Mouse (Mus musculus) v-Abl transformed pro-B cells (cell line): ENCODE data around the gene Ccdc136.

ENCODE experiments used
- in situ Hi-C, 2 experiments: fragments of 400-800 bp; cut with MboI; formaldehyde crosslinking; loops; one replicate each; pipeline ENCODE4 v1.15.1; 2025; ENCODE audit not compliant: unreplicated experiment in 2 of 2

Gene Ccdc136

DNA sequence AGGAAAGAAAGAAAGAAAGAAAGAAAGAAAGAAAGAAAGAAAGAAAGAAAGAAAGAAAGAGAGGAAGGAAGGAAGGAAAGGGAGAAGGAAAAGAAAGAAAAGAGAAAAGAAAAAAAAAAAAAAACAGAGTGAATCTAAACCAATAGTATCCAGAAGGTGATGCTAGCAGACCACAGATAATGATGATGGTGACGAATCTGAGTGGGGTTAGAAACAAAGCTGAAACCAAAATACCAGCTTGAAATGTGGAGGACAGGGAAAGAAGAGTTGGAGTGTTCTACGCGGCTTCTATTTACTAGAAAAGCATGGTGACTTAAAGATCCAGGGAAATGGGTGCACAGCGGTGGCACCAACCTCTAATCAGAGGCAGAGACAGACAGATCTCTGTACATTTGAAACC, 4.3 kb upstream of the Ccdc136 start:
- in situ Hi-C loops, result no loop called here

DNA sequence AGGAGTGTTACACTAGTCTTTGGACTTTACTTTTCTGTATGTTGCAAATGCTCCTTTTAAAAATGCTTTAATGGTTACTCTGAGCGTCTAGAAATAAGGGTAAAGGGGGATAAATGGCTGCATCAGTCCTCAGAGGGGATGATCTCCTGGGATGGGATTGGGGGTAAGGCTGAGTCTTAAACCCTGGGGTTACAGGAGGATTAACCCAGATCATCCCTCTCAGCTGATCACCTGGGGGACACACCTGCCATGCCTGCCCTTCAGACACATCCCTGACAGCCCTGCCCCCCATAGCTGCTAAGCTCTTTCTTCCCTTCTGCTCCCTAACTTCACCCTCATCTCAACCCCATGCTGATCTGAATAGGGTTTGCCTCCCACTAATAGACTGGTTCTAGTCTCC, 1.8 kb upstream of the Ccdc136 start:
- in situ Hi-C loops, result no loop called here

DNA sequence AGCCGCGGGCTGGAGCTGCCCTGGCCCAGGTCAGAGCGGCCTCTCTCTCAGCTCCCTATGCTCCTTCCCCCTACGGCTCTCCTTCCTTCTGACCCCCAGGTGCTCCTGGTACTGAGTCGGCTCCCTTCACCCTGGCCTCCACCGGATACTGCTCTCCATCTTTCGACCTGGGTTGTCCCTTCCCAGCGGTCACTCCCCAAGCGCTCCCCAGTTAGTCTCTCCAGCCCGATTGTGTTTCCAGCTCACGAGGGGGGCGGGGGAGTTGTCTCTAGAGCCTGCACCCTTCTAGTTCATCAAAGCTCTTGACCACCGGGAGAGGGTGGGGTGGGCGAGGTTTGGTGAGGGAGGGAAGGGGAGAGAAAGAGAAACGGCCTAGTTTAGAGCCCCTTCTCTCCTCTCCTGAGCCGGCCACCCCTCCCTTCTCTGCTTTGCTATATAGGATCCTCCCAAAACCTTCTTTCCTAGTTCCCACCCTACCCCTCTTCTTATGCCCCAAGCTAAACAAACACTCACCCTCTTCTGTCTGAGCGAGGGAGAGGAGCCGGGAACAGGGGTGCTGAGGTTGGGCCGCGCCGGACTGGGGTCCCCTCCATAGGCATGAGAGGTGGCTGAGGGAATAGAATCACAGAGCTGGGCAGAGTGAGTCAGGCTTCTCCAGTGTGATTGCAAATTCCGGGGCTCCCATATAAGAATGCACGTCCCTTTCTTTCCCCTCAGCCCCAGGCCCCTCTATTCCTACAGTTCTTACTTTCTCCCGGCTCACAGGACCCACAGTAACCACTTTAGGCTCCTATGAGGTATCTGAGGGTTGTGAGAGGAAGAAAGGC, 818 bp downstream of the Ccdc136 start:
- in situ Hi-C loops, result no loop called here

DNA sequence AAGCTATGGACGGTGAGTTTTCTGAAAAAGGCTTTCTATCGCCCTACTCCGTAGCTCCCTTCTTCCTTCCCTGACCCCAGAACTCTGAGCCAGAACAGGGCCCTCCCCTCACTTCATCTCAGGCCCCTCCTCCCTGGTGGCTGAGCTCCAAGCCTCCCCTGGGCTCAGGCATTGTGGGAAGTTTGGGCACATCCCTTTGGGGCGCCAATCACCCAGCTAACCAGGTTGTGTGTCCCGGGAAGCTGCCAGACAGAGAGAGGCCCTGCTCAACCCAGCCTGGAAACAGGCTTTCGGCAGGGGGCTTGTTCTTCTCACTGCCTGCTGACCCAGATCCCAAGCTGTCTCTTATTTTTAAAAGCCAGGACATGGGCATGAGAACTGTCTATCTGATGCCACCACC, 1.5 kb downstream of the Ccdc136 start:
- in situ Hi-C loops, result no loop called here

DNA sequence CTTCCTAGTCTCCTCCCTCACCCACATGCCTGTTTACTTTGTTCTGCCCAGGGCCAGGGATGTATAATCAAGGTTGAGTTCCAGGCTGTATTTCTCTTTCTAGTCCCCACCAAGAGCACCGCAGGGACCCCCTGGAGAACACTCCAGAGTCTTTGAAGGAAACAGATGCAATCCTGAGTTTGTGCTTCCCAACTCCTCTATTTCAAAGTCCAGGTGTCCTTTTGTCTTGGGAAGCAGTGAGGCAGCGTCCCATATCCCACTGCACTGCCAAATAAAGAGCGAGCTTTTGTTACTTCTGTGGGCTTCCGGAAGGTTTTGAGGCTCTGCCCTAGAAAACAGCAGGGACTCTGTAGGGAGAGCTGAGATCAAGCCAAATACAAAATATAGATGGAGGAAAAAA, 3.7 kb downstream of the Ccdc136 start:
- in situ Hi-C loops, result no loop called here

DNA sequence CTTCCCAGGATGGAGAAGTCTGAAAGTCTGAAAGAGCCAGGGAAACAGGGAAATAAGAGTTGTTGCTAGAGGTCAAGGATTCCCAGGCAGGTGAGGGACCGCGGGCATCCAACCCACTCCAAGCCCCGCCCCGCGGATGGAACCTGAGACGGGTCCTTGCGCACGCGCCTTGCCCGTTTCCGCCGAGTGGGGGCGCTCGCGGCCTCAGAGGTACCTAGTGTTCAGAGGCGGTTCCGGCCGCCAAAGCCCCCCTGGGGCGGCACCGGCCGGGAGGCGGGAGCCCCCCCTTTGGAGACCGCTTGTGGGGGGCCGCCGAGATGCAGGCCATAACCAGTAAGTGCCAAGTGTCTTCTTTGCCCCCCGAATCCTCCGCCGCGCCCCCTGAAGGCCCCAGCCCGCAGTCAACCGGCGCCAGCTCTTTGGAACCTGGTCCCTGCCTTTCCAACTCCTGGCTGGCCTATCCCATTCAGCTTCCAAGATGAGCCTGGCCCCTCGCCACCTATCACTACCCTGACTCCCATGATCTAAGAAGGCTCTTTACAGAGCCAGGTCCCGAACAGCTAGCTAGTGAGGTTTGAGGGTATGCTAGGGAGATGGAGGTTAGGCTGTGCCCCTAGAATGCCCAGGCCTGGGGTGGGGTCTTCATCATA, 6.7 kb downstream of the Ccdc136 start:
- in situ Hi-C loops, result no loop called here

DNA sequence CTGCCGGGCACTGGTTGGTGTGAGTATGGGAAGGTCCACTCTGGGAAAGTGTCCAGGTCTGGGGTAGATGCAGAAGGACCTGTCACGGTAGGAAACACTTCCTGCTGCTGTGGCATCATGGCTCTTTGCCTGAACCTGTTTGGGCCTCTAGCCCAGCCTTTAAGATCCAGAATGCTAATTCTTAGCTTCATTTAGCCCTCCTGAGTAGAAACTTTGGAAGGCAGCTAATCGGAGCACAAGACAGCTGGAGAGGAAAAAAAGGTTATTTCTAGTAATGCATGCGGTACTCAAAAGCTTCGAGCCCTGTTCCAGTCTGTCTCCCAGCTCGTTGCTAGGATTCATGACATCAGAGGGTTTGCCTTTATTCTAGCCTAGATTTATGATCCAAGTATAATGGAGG, 10.3 kb downstream of the Ccdc136 start:
- in situ Hi-C loops, result no loop called here

DNA sequence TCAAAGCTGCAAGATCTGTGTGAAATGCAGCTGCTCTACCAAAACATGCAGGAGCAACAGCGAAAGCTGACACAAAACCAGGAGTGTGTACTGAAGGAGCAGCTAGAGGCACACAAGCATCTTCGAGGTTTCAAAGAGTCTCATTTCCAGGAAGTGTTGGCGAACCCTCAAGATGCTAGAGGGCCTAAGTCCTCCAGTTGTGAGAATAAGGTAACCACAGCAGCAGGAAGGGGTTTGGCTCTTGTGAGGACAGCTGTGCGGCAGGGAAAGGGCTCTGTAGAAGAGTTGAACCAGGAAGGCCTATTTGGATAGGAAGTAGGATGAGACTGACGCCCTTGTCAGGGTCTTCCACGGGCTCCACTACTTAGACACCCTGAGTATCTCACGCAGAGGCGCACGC, 19.3 kb downstream of the Ccdc136 start:
- in situ Hi-C loops, result no loop called here

DNA sequence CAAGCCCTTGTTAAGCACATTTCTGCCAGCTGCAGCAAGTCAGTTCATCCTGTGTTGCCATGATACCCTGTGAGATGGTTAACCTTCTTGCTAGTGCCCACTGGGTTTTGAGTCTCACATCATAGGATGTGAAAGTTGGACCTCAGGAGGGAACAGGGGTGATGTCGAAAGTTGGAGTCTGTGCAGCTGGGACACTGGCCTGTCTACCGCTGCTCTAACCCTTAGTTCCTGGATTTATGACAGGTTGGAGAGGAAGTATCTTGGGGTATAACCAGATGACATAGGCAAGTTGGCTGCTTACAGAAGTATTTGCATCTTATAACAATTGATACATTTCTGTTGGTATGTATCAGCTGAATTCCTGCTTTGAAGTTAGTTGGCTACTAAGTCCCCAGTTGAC, 24.5 kb downstream of the Ccdc136 start:
- in situ Hi-C loops, result no loop called here

DNA sequence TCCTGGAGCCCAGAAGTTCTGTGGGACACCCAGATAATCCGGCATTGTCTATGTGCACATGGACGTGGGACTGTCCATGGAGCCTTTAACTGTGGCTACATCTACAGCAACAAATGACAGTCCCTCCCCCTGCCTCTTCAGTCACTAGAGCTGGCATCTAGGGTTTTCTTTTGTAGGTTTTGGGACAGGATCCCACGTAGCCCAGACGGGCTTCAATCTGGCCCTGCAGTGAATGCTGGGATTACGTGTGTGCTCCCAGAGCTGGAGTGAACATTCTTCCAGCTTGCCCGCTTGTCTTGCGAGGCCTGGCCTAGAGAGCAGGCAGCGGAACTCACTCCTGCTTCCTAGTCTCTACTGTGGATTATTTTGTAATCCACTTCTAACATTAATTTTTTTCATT, 29.0 kb downstream of the Ccdc136 start:
- in situ Hi-C loops, result no loop called here

DNA sequence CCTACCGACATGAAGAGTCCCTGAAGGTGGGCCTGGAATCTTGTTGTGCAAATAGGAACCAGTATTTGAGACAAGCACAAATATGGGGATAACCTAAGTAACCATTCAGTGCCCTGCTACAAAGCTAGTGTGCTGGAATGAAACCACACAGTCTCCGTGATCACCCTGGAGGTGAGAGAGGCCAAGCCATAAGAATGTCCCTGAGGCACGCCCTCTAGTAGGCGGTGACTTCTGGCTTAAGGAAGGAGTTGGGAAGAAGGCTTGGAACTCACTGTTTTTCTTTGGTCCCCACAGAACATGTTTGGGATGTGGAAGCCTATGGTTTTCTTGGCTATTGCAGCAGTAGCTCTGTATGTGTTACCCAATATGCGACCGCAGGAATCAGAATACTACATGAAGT, 30.2 kb downstream of the Ccdc136 start:
- in situ Hi-C loops, result no loop called here

DNA sequence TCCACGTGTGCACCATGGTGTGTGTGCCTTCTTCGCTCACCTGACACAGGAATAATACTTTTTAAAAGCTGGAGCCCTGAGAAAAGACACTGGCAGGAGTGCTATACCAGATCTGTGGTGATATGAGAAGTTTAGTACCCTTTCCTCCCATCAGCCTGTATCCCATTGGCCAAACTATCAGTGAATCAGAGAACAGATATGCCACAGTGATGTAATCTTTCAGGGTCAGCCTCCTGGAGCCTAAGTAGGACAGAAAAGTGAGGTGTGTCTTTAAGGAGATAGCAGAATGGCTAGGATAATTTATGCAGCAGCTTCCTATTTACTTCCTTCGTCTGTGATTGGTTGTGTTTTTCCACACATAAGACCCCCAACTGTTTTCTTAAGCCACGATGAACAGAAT, 32.1 kb downstream of the Ccdc136 start:
- in situ Hi-C loops, result no loop called here

DNA sequence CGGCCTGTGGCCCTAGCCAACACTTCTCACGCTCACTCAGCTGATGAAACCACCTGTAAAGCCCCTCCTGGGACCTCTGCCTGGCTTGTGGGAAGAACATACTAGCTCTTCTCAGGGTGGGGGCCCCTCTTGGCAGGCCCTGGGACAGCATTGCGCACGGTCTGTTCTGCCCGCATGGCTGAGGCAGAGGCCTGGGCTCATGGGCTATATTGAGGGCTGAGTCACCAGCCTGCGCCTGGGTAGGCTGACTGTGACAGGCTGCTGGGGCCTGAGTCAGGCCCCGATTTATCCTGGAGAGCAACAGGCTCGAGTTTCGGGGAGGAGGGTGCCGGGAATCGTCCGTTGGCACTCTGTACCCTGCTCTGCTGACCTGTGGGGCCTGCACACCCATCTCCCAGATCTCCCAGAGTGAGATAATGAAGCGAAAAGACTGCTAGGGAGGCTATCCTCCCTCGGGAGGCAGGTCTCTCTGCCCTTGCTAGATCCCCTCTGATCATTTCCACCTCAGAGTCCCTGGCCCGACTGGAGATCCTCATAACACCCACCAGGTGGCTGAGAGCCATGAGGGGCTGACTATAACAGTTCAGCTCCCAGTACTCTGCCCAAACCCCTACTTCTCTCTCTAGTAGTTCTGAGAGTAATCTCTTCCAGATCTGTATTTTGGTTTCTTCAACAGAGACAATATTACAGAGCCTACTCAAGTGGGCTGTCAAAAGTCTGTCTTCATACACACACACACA, 34.7 kb downstream of the Ccdc136 start:
- in situ Hi-C loops, result no loop called here

DNA sequence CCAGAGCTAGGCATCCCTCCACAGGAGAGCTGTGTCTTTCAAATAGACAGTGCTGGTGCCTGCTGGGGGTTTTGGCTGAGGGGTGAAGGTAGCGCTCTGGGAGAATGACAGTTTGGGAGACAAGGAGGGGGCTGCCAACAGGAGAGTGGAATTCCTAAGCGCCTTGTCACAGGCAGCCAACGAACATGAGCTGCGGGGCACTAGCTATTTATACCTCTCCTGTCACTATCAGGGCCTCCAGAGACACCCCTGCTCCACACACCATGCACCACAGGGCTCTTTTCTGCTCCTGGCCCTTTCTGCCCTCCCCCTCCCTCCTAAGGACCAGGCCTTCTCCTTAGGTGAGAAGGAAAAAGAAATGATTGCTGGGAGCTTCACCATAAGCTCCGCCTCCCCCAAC, 35.4 kb downstream of the Ccdc136 start:
- in situ Hi-C loops, result no loop called here

DNA sequence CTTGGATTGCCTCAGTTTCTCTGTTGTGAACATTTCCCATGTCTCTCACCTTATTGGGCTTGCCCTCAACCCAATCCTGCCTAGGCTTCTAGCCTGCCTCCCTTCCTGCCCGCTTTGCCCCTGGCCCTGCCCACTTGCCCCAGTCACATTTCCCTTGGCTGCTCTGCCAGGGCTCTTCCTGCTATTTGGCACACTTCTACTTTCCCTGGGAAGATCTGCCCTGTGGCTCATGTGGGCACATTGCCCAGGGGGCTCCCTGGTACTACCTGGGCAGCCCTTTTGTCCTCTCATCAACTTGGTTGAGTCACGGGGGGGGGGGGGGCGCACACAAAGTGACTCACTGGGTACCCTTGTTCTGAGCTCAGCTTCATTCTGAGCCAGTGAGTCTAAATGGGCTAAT, 36.0 kb downstream of the Ccdc136 start:
- in situ Hi-C loops, result no loop called here

DNA sequence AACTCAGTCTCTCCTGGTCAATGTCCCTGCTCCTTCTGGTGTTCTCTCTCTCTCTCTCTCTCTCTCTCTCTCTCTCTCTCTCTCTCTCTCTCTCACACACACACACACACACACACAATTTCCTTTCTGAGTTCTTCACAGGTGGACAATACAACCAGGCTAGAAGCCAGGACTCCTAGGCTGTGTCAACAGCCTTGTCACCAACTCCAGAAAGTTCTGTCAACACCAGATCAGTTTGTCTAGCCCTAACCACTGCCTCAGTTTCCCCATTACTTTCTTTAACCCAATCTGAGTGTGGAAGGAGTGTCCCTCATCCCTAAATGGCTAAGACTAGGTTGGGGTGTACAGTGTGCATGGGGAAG, 36.5 kb downstream of the Ccdc136 start:
- in situ Hi-C loops, result no loop called here

DNA sequence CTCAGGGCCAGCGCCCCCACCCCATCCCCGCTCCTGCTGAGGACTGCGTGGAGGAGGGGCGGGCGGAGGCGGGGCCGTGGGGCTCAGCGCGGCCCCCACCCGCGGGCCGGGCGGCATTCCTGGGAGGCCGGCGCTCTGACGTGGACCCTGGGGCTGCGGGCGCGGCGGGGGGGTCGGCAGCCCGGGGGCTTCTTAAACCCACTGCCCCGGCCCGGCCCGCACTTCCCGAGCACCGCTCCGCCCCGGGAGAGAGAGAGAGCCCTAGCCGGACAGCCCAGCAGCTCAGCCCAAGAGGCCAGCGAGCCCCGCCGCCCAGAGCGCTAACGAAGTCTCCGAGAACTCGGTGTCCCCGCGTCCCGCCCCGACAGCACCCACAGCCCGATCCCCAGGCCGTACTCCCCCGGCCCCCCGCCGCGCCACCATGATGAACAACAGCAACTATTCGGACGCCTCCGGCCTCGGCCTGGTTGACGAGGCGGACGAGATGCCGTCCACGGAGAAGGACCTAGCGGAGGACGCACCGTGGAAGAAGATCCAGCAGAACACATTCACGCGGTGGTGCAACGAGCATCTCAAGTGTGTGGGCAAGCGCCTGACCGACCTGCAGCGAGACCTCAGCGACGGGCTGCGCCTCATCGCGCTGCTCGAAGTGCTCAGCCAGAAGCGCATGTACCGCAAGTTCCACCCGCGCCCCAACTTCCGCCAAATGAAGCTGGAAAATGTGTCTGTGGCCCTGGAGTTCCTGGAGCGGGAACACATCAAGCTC, 37.1 kb downstream of the Ccdc136 start, which contains the start of gene Flnc:
TSS of gene Flnc (plus strand) at position 219 of the 766 bp plus-strand sequence.
- in situ Hi-C loops, result no loop called here

DNA sequence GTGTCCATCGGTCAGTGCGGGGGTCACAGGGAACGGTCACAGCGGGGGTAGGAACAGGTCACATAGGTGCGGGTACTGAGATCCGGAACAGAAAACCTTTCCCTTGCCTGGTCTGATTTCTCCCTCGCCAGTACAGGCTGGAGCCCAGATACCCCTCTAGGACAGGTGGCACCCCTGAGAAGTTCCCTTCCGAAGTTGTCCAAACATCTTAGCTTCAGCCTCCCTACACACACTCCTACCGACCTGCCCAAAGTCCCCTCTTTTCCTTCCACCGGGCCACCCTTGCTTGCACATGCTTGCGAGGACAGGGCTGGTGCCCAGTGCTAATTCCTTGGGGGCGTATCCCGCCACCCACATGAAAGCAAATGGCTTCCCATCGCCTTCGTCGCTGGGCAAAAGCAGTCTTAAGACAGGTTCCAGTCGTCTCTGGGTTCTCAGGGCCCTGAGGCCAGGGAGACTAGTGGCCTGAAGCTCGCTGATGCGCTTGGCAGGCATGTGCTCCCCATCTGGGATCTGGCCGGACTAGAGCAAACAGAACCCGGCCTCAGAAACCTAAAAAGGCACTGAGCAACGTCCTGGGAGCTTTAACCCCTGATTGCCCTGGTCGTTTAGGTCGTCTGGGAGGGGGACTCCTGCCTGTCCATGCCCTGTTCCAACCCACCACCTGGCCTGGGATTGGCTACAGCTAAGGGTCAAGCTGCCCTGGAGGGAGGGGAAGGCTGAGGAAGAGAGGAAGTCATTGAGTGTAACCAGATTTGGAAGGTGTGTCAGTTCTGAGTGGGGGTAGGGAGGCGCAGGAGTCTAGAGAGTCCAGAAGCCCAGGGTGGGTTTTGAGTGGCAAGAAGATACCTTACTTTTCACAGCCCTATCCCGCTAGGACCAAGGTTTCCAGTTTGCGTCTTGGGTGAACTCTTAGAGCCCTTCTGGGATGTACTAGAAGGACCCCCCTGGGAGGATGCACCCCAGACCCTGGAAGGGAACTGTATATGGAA, 38.0 kb downstream of the Ccdc136 start:
- in situ Hi-C loops, result no loop called here

DNA sequence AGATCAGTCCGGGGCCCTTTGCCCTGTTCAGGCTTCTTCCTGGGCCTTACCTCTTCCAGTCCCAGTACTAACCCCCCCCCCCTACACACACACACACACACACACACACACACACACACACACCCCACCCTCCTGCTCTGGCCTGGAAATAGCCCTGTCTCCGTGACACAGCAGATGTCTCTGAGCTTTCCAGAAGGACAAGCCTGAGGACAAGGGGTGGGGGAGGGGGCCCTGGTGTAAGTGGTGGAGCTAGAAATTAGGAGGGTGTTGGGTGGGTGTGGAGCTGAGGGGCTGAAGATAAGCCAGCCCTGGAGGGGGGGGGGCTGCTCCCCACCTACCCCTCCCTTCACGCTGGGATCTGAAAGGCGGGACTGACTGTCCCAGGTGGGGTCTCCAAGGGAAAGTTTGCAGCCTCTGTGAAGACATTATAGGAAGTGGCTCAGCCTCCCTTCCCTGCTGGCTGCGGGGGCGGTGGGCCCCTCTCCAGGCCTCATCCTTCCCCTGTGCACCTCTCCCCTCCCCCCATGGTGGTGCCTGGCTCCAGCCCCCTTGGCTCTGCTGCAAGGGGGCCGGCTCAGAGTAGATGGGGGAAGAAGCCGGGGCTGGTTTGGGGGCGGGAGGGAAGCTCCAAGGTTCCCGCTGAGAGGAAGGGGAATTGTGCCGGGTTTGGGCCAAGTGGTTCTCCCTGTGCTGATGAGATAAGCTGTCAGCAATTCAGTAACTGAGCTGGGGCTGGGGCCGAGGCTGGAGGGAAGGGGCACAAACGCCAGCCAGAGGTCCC, 39.0 kb downstream of the Ccdc136 start:
- in situ Hi-C loops, result no loop called here
